Comparison of ENCODE assay signal across 8 mouse cellular contexts in genomic region chr15:54677660-54678059, GRCm38 (mm10).
A peak's percentile ranks its signal among the peaks of the same experiment; 100 is the strongest.
DNase-seq lines count a peak whose midpoint lies in the region.

No protein-coding gene starts in this region.

- peak; percentile 40 to 45 for DNase-seq in cerebellum, postnatal 10 days
- no peak for DNase-seq in cerebellum, adult 9-11 months
- peak; percentile 9 for DNase-seq in right cerebral cortex, adult 18-20 months
- DNase-seq in right cerebral cortex, postnatal 25 days = no peak
- peak; percentile 3 for DNase-seq in kidney, postnatal 14 days
- peak; percentile 21 to 24 for DNase-seq in lung, postnatal 4 days
- DNase-seq in c-Kit-positive CD71-positive TER-119-positive erythroid progenitor cells, embryonic 14.5 days (ENCODE audit: low spot score) = no peak
- no peak for DNase-seq in heart, postnatal 25 days (ENCODE audit: low spot score)

- intact Hi-C loops in heart, postnatal 25 days (cut with DNase I) = no loop called here

Comparison
In these comparisons a context has a peak if more than half of its experiments do, and no peak if none do; other contexts are left out.
1. DNase-seq: peak in cerebellum, postnatal 10 days (2 of 2), right cerebral cortex, adult 18-20 months (single experiment), kidney, postnatal 14 days (single experiment) and lung, postnatal 4 days (2 of 2); none in cerebellum, adult 9-11 months (single experiment), right cerebral cortex, postnatal 25 days (single experiment), c-Kit-positive CD71-positive TER-119-positive erythroid progenitor cells, embryonic 14.5 days (single experiment) and heart, postnatal 25 days (single experiment).